Mouse (Mus musculus) heart, embryonic 12.5 days (tissue): Measurements from ENCODE around the gene Prox2. TPM values are rescaled to one million over a fixed set of nuclear protein-coding genes. Genes with fewer than 3 reads are reported as not detected.
A peak's percentile ranks its signal among the peaks of the same experiment; 100 is the strongest.

Experiments used
- ATAC-seq: fragments of 200-750 bp; cut with Nextera tagmentation; 2 replicates; pipeline ENCODE4 v1.8.0; 2017; ENCODE audit warnings: moderate TSS enrichment, moderate library complexity; ENCODE audit not compliant: insufficient number of reproducible peaks, low FRiP score
- H3K27ac ChIP-seq: fragments of 300-500 bp; sonication (generic); 2 replicates; pipeline ENCODE4 v1.5.1; 2016; ENCODE audit warnings: mild to moderate bottlenecking, moderate library complexity; ENCODE audit not compliant: poor library complexity, severe bottlenecking
- H3K27me3 ChIP-seq: fragments of 300-500 bp; sonication (generic); replicated peaks from 2 replicates; pipeline ENCODE4 v1.6.1; 2016; ENCODE audit warnings: mild to moderate bottlenecking, moderate library complexity
- H3K36me3 ChIP-seq: fragments of 300-500 bp; sonication (generic); 2 replicates; pipeline ENCODE4 v1.6.1; 2016; ENCODE audit warnings: mild to moderate bottlenecking, moderate library complexity
- H3K4me1 ChIP-seq: fragments of 300-500 bp; sonication (generic); replicated peaks from 2 replicates; pipeline ENCODE4 v1.6.1; 2016; ENCODE audit warnings: mild to moderate bottlenecking
- H3K4me2 ChIP-seq: fragments of 300-500 bp; sonication (generic); 2 replicates; pipeline ENCODE4 v1.6.1; 2016; ENCODE audit warnings: mild to moderate bottlenecking, moderate library complexity
- H3K4me3 ChIP-seq: fragments of 300-500 bp; sonication (generic); 2 replicates; pipeline ENCODE4 v1.5.1; 2016; ENCODE audit warnings: mild to moderate bottlenecking
- H3K9ac ChIP-seq: fragments of 300-500 bp; sonication (generic); 2 replicates; pipeline ENCODE4 v1.6.1; 2016; ENCODE audit warnings: mild to moderate bottlenecking, moderate library complexity
- H3K9me3 ChIP-seq: fragments of 300-500 bp; sonication (generic); replicated peaks from 2 replicates; pipeline ENCODE4 v1.6.1; 2016; ENCODE audit warnings: mild to moderate bottlenecking, moderate library complexity
- WGBS: fragments of 180-500 bp; shearing (Covaris S2); methylation state at CpG from one replicate; pipeline ENCODE4 v1.1.7; 2016; 5-methylcytosine and 5-hydroxymethylcytosine counted together
- polyA plus RNA-seq: library from polyadenylated mRNA; unstranded; fragments of >200 nt; fragmentation: Nextera tagmentation; extraction: Ambion mirVana; gene quantifications from 2 replicates; pipeline ENCODE4 v1.2.1, GENCODE M21; 2016

Prox2 gene
- polyA plus RNA-seq, 1 experiment from 2014 or later = 2.8 TPM

DNA sequence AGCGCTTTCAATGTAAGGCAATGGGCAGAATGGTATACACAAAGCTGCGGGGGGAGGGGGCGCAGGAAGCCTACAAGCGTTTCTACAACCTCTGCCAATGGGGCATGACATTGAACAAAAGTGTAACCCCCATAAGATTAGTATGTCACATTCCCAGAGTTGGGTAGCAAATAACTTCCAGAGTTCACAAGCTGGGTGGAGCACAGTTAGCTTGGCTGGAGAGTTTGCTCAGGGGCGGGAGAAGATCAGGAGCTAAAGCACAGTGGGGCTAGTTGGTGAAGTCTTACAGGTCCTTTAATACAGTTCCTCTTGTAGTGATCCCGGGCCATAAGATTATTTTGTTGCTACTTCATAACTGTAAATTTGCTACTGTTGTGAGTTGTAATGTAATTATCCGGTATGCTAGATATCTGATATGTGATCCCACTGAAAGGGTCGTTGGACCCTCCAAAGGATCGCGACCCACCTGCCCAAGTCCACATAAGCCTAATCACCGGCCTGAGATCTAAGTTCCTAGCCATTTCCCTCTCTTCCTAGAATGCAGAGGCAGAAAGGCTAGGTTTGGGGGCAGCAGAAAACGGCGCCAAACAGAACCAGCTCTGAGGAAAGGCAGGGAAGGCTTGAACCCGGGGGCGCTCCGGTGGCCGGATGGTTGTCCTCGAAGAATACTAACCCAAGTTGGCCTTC is 405 bp downstream of the Prox2 start:
- H3K4me3 ChIP-seq = peak overlapping the region; percentile 78
- 15% methylated on average over 18 of the region's 18 CpGs for WGBS
- H3K4me1 ChIP-seq = peaks cover 44% of the 10 kb centered on the region
- peak overlapping the region; percentile 82 for H3K27ac ChIP-seq
- H3K9ac ChIP-seq = peak overlapping the region; percentile 92
- no peaks in the 10 kb centered on the region for H3K9me3 ChIP-seq
- peak; percentile 26; the same call in 1 of the 2 replicates for ATAC-seq
- H3K36me3 ChIP-seq = peaks cover 7% of the 10 kb centered on the region
- peak overlapping the region; percentile 90 for H3K4me2 ChIP-seq
- no peaks in the 10 kb centered on the region for H3K27me3 ChIP-seq

DNA sequence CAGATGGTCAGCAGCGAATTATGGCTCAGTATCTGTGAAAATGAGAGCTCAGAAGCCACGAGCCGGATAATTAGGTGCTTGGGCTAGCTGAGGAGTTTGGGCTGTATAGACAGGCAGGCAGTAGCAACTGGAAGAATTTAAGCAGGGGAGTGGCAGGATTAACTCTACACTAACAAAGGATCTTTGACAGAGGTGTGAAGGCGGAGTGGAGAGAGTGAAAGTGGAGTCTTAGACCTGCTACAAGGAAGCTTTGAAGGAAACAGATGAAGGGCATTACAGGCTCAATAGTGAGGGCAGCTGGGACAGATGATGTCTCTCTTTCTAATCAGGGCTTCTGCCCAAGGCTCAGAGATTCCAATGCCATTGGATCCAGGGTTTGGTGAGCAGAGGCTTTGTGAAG is 1.1 kb downstream of the Prox2 start:
- no peak for ATAC-seq
- Histone ChIP-seq H3K27me3 (no peaks in the 10 kb centered on the region), H3K36me3 (no peaks in the 10 kb centered on the region), H3K27ac (no peak overlapping the region), H3K4me3 (no peak overlapping the region), H3K9ac (no peak overlapping the region), H3K4me1 (peaks cover 44% of the 10 kb centered on the region), H3K9me3 (no peaks in the 10 kb centered on the region), H3K4me2 (peak overlapping the region; percentile 90)
- 54% methylated on average over 4 of the region's 4 CpGs for WGBS

DNA sequence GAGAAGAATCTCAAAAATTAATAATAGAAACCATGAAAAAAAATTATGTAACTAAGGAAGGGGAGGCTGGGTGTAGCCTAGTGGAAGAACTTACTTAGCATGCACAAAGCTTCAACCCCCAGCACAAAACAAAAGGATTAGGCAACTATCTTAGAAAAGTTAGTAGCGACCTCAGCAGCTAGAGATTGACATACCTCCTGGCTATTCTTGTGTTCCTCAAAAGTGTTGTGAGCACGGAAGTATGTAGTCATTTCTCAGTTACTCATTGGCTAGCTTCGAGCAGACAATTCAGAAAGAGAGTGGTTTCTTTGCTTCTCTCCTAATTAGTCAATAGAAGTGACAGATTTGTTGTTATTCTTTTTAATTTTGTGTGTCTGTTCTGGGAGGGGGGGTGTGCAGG is 1.9 kb downstream of the Prox2 start:
- no peak overlapping the region for H3K9ac ChIP-seq
- WGBS = 64% methylated on average over 3 of the region's 3 CpGs
- ATAC-seq = no peak

DNA sequence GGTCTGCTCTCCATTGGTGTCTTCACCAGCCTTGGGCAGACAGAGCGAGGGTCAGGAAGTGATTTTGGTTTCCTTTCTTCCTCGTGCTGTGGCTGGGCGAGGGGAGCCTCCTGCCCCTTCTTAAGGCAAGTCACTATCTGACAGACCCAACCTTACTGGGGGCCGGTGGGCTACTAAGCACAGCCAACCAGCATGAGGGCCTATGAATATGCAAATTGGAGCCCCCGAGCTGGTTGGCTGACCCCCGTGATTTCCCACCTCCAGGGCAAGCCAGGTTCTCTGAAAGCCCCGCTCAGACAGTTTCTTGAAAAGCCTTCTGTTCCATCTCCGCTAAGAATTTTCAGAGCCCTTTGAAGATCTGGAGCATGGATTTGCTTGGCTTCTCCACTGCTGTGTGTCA is 4.3 kb downstream of the Prox2 start:
- peak overlapping the region; percentile 68 for H3K4me2 ChIP-seq
- no peak overlapping the region for H3K27ac ChIP-seq
- ATAC-seq = no peak
- peak overlapping the region; percentile 32 for H3K4me3 ChIP-seq
- H3K4me1 ChIP-seq = peaks cover 17% of the 10 kb centered on the region
- 5% methylated on average over 8 of the region's 8 CpGs for WGBS
- H3K9ac ChIP-seq = peak overlapping the region; percentile 62
- H3K36me3 ChIP-seq = no peaks in the 10 kb centered on the region
- no peaks in the 10 kb centered on the region for H3K9me3 ChIP-seq
- H3K27me3 ChIP-seq = no peaks in the 10 kb centered on the region

More for the DNA sequence above, 1.9 kb downstream of the Prox2 start:
- H3K4me1 ChIP-seq = peaks cover 39% of the 10 kb centered on the region
- no peak overlapping the region for H3K4me3 ChIP-seq
- H3K27ac ChIP-seq = no peak overlapping the region
- no peak overlapping the region for H3K4me2 ChIP-seq
- no peaks in the 10 kb centered on the region for H3K36me3 ChIP-seq
- no peaks in the 10 kb centered on the region for H3K27me3 ChIP-seq
- no peaks in the 10 kb centered on the region for H3K9me3 ChIP-seq

DNA sequence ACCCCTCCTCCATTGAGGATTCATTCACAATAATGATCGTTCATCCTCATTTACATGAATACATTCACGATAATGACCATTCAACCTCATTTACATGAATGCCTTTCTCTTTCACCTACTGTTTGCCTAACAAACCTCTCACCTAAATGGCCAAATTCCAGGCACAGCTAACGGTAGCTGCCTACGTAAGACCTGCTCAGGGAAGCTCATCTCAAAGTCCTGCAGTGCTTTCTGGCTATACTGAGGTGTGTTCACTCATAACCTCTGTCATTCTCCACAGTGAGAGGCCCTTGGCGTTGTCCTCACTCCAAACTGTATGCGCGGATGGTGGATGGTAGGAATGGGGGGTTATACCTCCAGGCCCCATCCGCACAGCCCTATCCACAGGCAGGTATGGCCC is 5.8 kb downstream of the Prox2 start:
- Histone ChIP-seq H3K36me3 (no peaks in the 10 kb centered on the region), H3K9ac (no peak overlapping the region), H3K9me3 (no peaks in the 10 kb centered on the region), H3K27ac (no peak overlapping the region), H3K4me1 (peaks cover 14% of the 10 kb centered on the region), H3K27me3 (no peaks in the 10 kb centered on the region), H3K4me2 (no peak overlapping the region), H3K4me3 (no peak overlapping the region)
- no peak for ATAC-seq
- WGBS = 90% methylated on average over 8 of the region's 8 CpGs

DNA sequence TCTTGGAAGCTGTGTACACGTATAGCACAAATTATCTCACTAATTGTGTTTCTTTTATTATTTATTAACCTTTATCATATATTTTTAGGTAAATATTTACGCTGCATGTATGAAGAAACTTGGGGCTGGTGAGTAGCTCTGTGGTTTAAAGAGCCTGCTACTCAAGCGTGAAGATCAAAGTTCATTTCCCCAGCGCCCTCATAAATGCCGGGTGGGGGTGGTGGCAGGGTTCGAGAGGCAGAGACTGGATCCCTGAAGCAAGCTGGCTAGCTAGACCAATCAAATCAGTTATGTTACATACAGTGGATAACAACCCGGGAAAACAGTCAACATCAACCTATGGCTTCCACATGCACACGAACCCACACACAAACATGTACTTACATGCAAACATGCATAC is 7.5 kb downstream of the Prox2 start:
- Histone ChIP-seq H3K9ac (no peak overlapping the region), H3K27me3 (no peaks in the 10 kb centered on the region), H3K4me3 (no peak overlapping the region), H3K4me1 (peaks cover 8% of the 10 kb centered on the region), H3K4me2 (no peak overlapping the region), H3K9me3 (no peaks in the 10 kb centered on the region), H3K36me3 (no peaks in the 10 kb centered on the region), H3K27ac (no peak overlapping the region)
- no peak for ATAC-seq
- 80% methylated on average over 8 of the region's 8 CpGs for WGBS

DNA sequence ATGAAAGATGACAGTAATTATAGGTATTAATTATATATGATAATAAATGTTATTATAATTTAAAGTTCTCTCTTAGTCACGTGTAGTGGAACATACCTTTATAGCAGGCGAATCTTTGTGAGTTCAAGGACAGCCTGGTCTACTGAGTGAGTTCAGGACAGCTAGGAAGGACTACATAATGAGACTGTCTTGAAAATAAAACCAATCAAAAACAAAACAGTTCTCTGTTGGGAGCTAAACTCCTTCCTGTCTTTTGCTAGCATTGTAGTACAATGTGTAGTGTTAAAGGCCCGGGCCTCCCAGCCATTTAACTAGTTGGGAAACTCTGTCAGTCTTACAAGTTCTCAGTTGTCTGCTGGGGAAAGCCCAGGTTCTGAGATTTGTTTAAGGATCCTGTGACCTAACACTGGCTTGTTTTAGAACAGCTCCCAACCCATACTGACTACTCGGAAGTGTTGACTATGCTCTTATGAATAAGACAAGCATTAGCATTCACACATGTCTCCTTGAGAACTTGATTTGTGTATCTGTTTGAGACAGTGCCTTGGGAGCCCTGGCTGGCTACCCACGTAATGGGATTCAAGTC is 8.9 kb downstream of the Prox2 start:
- Histone ChIP-seq H3K36me3 (no peaks in the 10 kb centered on the region), H3K9ac (no peak overlapping the region), H3K27ac (no peak overlapping the region), H3K9me3 (no peaks in the 10 kb centered on the region), H3K4me2 (no peak overlapping the region), H3K27me3 (no peaks in the 10 kb centered on the region), H3K4me1 (peaks cover 5% of the 10 kb centered on the region), H3K4me3 (no peak overlapping the region)
- WGBS = 74% methylated on average over 5 of the region's 5 CpGs
- ATAC-seq = no peak

DNA sequence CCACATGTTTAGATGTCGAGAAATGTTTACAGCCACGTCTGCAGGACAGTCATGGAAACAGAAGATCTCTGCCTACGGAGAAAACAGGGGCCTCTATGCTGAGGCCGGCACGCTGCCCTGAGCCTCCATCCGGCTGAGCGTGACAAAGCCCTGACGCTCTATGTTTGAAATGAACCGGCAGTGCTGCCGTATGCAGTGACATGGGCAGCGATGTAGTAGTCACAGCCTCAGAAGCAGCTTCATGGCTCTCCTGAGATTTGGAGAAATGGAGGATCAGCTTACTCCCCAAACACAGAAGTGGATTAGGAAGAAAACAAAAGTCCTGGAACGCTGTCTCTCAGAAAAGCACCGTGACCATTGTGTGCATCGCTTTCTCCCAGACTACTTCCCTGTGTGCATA is 9.6 kb downstream of the Prox2 start:
- 77% methylated on average over 14 of the region's 14 CpGs for WGBS
- H3K27me3 ChIP-seq = no peaks in the 10 kb centered on the region
- no peaks in the 10 kb centered on the region for H3K4me1 ChIP-seq
- no peak overlapping the region for H3K4me3 ChIP-seq
- ATAC-seq = no peak
- no peak overlapping the region for H3K9ac ChIP-seq
- no peaks in the 10 kb centered on the region for H3K36me3 ChIP-seq
- no peaks in the 10 kb centered on the region for H3K9me3 ChIP-seq
- H3K27ac ChIP-seq = no peak overlapping the region
- H3K4me2 ChIP-seq = no peak overlapping the region

DNA sequence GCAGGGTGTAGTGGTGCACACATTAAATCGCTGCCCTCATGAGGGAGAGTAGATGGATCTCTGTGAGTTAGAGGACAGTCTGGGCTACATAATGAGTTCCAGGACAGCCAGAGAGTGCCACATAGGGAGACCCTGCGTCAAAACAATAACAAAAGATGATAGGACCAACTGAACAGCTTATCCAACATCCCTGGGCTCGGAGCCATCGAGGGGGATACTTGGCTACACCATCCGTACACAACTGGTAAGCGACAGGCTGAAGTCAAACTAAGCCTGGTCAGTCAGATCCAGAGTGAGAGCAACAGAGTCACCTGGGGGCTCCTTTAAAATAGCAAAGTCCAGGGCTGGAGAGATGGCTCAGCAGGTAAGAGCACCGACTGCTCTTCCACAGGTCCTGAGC is 14.7 kb downstream of the Prox2 start:
- 85% methylated on average over 7 of the region's 7 CpGs for WGBS
- no peaks in the 10 kb centered on the region for H3K36me3 ChIP-seq

DNA sequence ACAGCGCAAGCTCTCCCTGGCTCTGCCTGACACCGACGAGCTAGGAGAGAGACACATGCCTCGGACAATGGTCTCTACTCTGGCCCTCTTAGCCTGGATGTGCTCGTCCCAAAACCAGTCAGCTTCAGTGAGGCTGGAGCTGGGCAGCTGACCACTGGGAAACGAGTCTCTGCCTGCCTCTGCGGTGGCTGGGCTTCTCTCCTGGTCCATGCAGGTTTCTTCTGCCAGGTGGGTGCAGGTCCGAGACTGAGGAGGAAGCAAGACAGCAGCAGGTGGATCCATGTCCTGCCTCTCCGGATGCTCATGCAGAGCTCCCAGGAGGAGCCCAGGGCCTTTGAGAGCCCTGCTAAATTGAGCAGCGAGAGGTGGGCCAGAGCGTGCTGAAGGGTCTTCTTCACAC is 15.4 kb downstream of the Prox2 start:
- WGBS = 82% methylated on average over 11 of the region's 11 CpGs
- Histone ChIP-seq H3K9me3 (no peaks in the 10 kb centered on the region), H3K27ac (no peak overlapping the region), H3K4me3 (no peak overlapping the region), H3K36me3 (no peaks in the 10 kb centered on the region), H3K9ac (no peak overlapping the region), H3K4me1 (peaks cover 8% of the 10 kb centered on the region), H3K4me2 (no peak overlapping the region), H3K27me3 (no peaks in the 10 kb centered on the region)
- no peak for ATAC-seq

More for the DNA sequence above, 14.7 kb downstream of the Prox2 start:
- Histone ChIP-seq H3K27ac (no peak overlapping the region), H3K4me1 (peaks cover 8% of the 10 kb centered on the region), H3K9me3 (no peaks in the 10 kb centered on the region), H3K27me3 (no peaks in the 10 kb centered on the region), H3K4me2 (no peak overlapping the region), H3K4me3 (no peak overlapping the region), H3K9ac (no peak overlapping the region)
- no peak for ATAC-seq

DNA sequence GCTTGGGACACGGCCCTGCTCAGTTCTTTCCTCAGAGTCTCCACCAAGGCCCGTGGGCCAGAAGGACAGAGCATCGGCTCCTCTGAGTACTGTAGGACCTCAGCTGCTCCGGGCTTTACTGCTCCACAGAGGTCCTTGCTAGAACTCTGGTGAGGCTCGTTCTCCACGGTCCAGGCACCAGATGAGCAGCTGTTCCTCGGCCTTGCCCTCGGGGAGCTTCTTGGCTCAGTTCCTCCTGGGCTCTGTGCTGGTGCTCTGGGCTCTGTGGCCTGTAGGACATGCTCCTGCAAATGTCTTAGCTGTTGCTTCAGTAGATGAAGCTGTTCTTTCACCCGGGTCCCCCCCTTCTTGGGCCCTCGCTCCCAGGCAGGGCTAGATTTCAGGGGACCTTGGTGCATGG is 15.9 kb downstream of the Prox2 start:
- WGBS = 79% methylated on average over 10 of the region's 10 CpGs
- no peak for ATAC-seq
- no peaks in the 10 kb centered on the region for H3K27me3 ChIP-seq
- peaks cover 8% of the 10 kb centered on the region for H3K4me1 ChIP-seq
- no peak overlapping the region for H3K27ac ChIP-seq
- H3K36me3 ChIP-seq = 0 out of 2 replicates have a peak, but pooled peaks cover under 1% of the 10 kb centered on the region
- H3K4me3 ChIP-seq = no peak overlapping the region
- H3K4me2 ChIP-seq = no peak overlapping the region
- no peak overlapping the region for H3K9ac ChIP-seq
- no peaks in the 10 kb centered on the region for H3K9me3 ChIP-seq
